Comparison of ENCODE assay signal across 11 mouse cellular contexts in the genomic region with DNA sequence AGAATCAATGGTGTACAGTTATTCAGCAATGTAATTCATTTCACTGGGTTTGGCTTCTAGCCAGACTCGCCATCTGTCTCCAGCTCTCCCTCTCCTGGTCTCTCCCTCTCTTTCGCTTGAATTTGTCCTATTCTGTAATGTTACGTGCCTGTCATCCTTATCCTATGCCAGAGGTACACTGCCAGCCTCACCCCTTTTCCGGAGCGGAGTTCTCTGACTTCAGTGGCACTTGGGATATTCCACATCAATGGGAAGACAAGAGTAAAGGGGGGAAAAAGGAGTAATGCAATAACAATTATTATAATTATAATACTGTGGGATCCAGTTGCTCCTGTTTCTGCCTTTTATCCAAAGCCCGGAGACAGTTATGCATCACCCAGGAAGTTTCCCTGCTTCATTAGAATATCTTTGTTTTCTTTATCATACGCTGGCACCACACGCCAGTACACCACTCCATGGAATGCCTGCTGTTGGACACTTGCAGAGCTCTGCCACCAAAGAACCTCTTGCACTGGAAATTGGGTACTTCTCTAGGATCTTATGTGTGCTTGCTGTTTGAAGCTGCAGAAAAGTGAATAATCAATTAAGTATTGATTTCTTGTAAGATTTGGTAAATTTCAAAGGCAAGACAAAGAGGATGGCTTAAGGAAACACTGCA.
DNase-seq lines count a peak whose midpoint lies in the region; ATAC-seq and TF ChIP-seq lines count a peak whose summit lies in the region.
"Had no signal": no experiment of that assay in that cellular context is flagged by ENCODE, and none has a peak within 500 bp of the region (broad histone marks: within the 10 kb centered on the region; RNA-seq: fewer than 3 reads in every experiment).

No protein-coding gene starts in this region.

- no peak overlapping the region for H3K9ac ChIP-seq in kidney, postnatal 0 days (ENCODE audit: low read depth, low read length)
- H3K9ac ChIP-seq in forebrain, embryonic 14.5 days (ENCODE audit: low read length), result peak overlapping the region; percentile 25; the same call in 1 of the 2 replicates
- H3K9ac ChIP-seq in heart, embryonic 11.5 days (ENCODE audit: low read depth, low read length), result no peak overlapping the region
- H3K9ac ChIP-seq: embryonic facial prominence, embryonic 12.5 days; lung, embryonic 15.5 days had no signal

- H3K4me2 ChIP-seq in kidney, postnatal 0 days (ENCODE audit: low read length), result no peak overlapping the region
- H3K4me2 ChIP-seq in forebrain, embryonic 14.5 days (ENCODE audit: low read length), result peak overlapping the region; percentile 38
- no peak overlapping the region for H3K4me2 ChIP-seq in heart, embryonic 11.5 days
- H3K4me2 ChIP-seq: embryonic facial prominence, embryonic 12.5 days; lung, embryonic 15.5 days had no signal

- no peak for ATAC-seq in kidney, postnatal 0 days (replicated peaks; ENCODE audit: low FRiP score, low read depth)
- peak; percentile 86 for ATAC-seq in forebrain, embryonic 14.5 days
- no peak for ATAC-seq in heart, embryonic 11.5 days (replicated peaks; ENCODE audit: insufficient number of reproducible peaks, low FRiP score, low TSS enrichment)

- no peak overlapping the region for H3K4me3 ChIP-seq in kidney, postnatal 0 days (replicated peaks; ENCODE audit: low read depth, low read length)
- H3K4me3 ChIP-seq in forebrain, embryonic 14.5 days (ENCODE audit: low read depth, low read length), result peak overlapping the region; percentile 26
- no peak overlapping the region for H3K4me3 ChIP-seq in thymus, adult 2 months (ENCODE audit: control insufficient read depth, insufficient read depth, low read length)
- no peak overlapping the region for H3K4me3 ChIP-seq in heart, embryonic 11.5 days (ENCODE audit: low read depth, low read length)
- H3K4me3 ChIP-seq: embryonic facial prominence, embryonic 12.5 days; lung, embryonic 15.5 days had no signal

- H3K27ac ChIP-seq in kidney, postnatal 0 days, result no peak overlapping the region
- peak overlapping the region; percentile 75 for H3K27ac ChIP-seq in forebrain, embryonic 14.5 days (ENCODE audit: low read depth, low read length)
- no peak overlapping the region for H3K27ac ChIP-seq in thymus, adult 2 months (ENCODE audit: control insufficient read depth, insufficient read depth, low read length)
- no peak overlapping the region for H3K27ac ChIP-seq in heart, embryonic 11.5 days (ENCODE audit: low read depth, low read length)
- H3K27ac ChIP-seq: embryonic facial prominence, embryonic 12.5 days; lung, embryonic 15.5 days had no signal

- no peaks in the 10 kb centered on the region for H3K4me1 ChIP-seq in kidney, postnatal 0 days (replicated peaks; ENCODE audit: insufficient read depth, low read length)
- H3K4me1 ChIP-seq in forebrain, embryonic 14.5 days (ENCODE audit: control insufficient read depth, insufficient read depth, low read length), result peaks cover 16% of the 10 kb centered on the region
- H3K4me1 ChIP-seq in thymus, adult 2 months (replicated peaks; ENCODE audit: control insufficient read depth, insufficient read depth, low read length), result no peaks in the 10 kb centered on the region
- no peaks in the 10 kb centered on the region for H3K4me1 ChIP-seq in heart, embryonic 11.5 days (ENCODE audit: control insufficient read depth, insufficient read depth, low read length)
- H3K4me1 ChIP-seq: lung, embryonic 15.5 days had no signal

- H3K36me3 ChIP-seq in kidney, postnatal 0 days (ENCODE audit: insufficient read depth, low read length), result no peaks in the 10 kb centered on the region
- no peaks in the 10 kb centered on the region for H3K36me3 ChIP-seq in forebrain, embryonic 14.5 days (ENCODE audit: control insufficient read depth, insufficient read depth, low read length)
- H3K36me3 ChIP-seq in thymus, adult 2 months (ENCODE audit: control insufficient read depth, insufficient read depth, low read length), result no peaks in the 10 kb centered on the region
- no peaks in the 10 kb centered on the region for H3K36me3 ChIP-seq in heart, embryonic 11.5 days (ENCODE audit: control insufficient read depth, insufficient read depth, low read length)
- H3K36me3 ChIP-seq: embryonic facial prominence, embryonic 12.5 days; lung, embryonic 15.5 days had no signal

- no peak for TF ChIP-seq POLR2A in thymus, adult 2 months (IDR thresholded peaks at IDR 0.05; ENCODE audit: control insufficient read depth, extremely low read depth, insufficient read depth, low read length, poor library complexity)

- no peaks in the 10 kb centered on the region for H3K9me3 ChIP-seq in kidney, postnatal 0 days (replicated peaks; ENCODE audit: low read length)
- no peaks in the 10 kb centered on the region for H3K9me3 ChIP-seq in forebrain, embryonic 14.5 days (replicated peaks; ENCODE audit: control insufficient read depth, low read length)
- no peaks in the 10 kb centered on the region for H3K9me3 ChIP-seq in heart, embryonic 11.5 days (replicated peaks; ENCODE audit: control insufficient read depth, low read length)
- H3K9me3 ChIP-seq: embryonic facial prominence, embryonic 12.5 days; lung, embryonic 15.5 days had no signal

- TF ChIP-seq CTCF in kidney, postnatal 0 days (IDR thresholded peaks at IDR 0.05; ENCODE audit: low read depth), result no peak
- TF ChIP-seq CTCF in thymus, adult 2 months (IDR thresholded peaks at IDR 0.05; ENCODE audit: borderline replicate concordance, control insufficient read depth, extremely low read depth, insufficient read depth, low read length, poor library complexity), result no peak

- 74% methylated on average over 8 of the region's 8 CpGs for WGBS in kidney, postnatal 0 days
- WGBS in forebrain, embryonic 14.5 days, result 6% methylated on average over 8 of the region's 8 CpGs
- WGBS in thymus, adult 2 months, result 88% methylated on average over 8 of the region's 8 CpGs
- WGBS in heart, embryonic 11.5 days (ENCODE audit: insufficient replicate concordance), result 73% methylated on average over 8 of the region's 8 CpGs

- H3K27me3 ChIP-seq in kidney, postnatal 0 days (ENCODE audit: insufficient read depth, low read length), result no peaks in the 10 kb centered on the region
- no peaks in the 10 kb centered on the region for H3K27me3 ChIP-seq in forebrain, embryonic 14.5 days (replicated peaks; ENCODE audit: control insufficient read depth, insufficient read depth, low read length)
- no peaks in the 10 kb centered on the region for H3K27me3 ChIP-seq in thymus, adult 2 months (ENCODE audit: control insufficient read depth, insufficient read depth, low read length)
- no peaks in the 10 kb centered on the region for H3K27me3 ChIP-seq in heart, embryonic 11.5 days (ENCODE audit: control insufficient read depth, insufficient read depth, low read length)
- H3K27me3 ChIP-seq: CH12.LX; embryonic facial prominence, embryonic 12.5 days; lung, embryonic 15.5 days had no signal

- DNase-seq in kidney, postnatal 0 days (ENCODE audit: low spot score), result peak; percentile 5
- no peak for DNase-seq in kidney, adult 8-10 months
- DNase-seq in forebrain, embryonic 14.5 days (ENCODE audit: low spot score), result peak; percentile 96
- DNase-seq in layer of hippocampus, postnatal 25 days (ENCODE audit: extremely low spot score in 1 of 2, low spot score in 1 of 2), result peak; percentile 46 to 63
- DNase-seq in retina, postnatal 1 day, result peak; percentile 72
- no peak for DNase-seq in thymus, adult 2 months
- DNase-seq in urinary bladder, adult 2 months (ENCODE audit: low spot score), result no peak

Comparison
In these comparisons a context has a peak if more than half of its experiments do, and no peak if none do; other contexts are left out.
1. DNase-seq: peak in kidney, postnatal 0 days (single experiment), forebrain, embryonic 14.5 days (single experiment), layer of hippocampus, postnatal 25 days (2 of 2) and retina, postnatal 1 day (single experiment); none in kidney, adult 8-10 months (0 of 2), thymus, adult 2 months (single experiment) and urinary bladder, adult 2 months (single experiment).